Mouse (Mus musculus) ES-Bruce4 (cell line): Measurements from ENCODE around the gene Exoc3. TPM values are rescaled to one million over a fixed set of nuclear protein-coding genes. Genes with fewer than 3 reads are reported as not detected.

Experiments
- H3K27ac ChIP-seq: 2 replicates; pipeline ENCODE4 v1.5.1; 2012; ENCODE audit warnings: low read length, inconsistent platforms; ENCODE audit not compliant: insufficient read depth
- H3K27me3 ChIP-seq: 2 replicates; pipeline ENCODE4 v1.6.1; 2012; ENCODE audit warnings: mild to moderate bottlenecking, low read length, inconsistent platforms; ENCODE audit not compliant: control insufficient read depth, poor library complexity, insufficient read depth, severe bottlenecking
- H3K36me3 ChIP-seq: 2 replicates; pipeline ENCODE4 v1.6.1; 2012; ENCODE audit warnings: inconsistent platforms, mild to moderate bottlenecking, low read length, moderate library complexity; ENCODE audit not compliant: control insufficient read depth, poor library complexity, insufficient read depth, severe bottlenecking
- H3K4me1 ChIP-seq: one replicate; pipeline ENCODE4 v1.8.1; 2011; ENCODE audit warnings: low read length; ENCODE audit not compliant: control insufficient read depth, insufficient read depth
- H3K4me3 ChIP-seq: 2 replicates; pipeline ENCODE4 v1.5.1; 2011; ENCODE audit warnings: low read depth, mild to moderate bottlenecking, low read length
- H3K9ac ChIP-seq: 2 replicates; pipeline ENCODE4 v1.6.1; 2012; ENCODE audit warnings: low read depth, mild to moderate bottlenecking, inconsistent platforms; ENCODE audit not compliant: poor library complexity, severe bottlenecking
- H3K9me3 ChIP-seq: replicated peaks from 2 replicates; pipeline ENCODE4 v1.6.1; 2012; ENCODE audit warnings: mild to moderate bottlenecking, low read length, inconsistent platforms; ENCODE audit not compliant: control insufficient read depth, poor library complexity, insufficient read depth, severe bottlenecking
- CTCF ChIP-seq: IDR thresholded peaks from one replicate; pipeline ENCODE4 v1.8.1; 2011; ENCODE audit warnings: low read depth, low read length
- EP300 ChIP-seq: IDR thresholded peaks from 2 replicates; pipeline ENCODE4 v1.6.1; 2011; ENCODE audit warnings: low read depth, low read length; ENCODE audit not compliant: insufficient read depth
- POLR2A ChIP-seq: IDR thresholded peaks from one replicate; pipeline ENCODE4 v1.8.1; 2011; ENCODE audit warnings: low read length; ENCODE audit not compliant: insufficient read depth
- polyA plus RNA-seq: library from polyadenylated mRNA; stranded (reverse); fragments of >200 nt; gene quantifications from 2 replicates; pipeline ENCODE4 v1.2.4, GENCODE M21; 2011; ENCODE audit warnings: low read depth; ENCODE audit not compliant: missing spikeins, insufficient read depth, insufficient read length

Exoc3 gene
- polyA plus RNA-seq, 1 experiment = 48.9 TPM

- no peak for TF ChIP-seq EP300
- Histone ChIP-seq H3K4me1 (no peaks in the 10 kb centered on the region), H3K9me3 (no peaks in the 10 kb centered on the region), H3K27me3 (no peaks in the 10 kb centered on the region), H3K27ac (no peak overlapping the region), H3K36me3 (no peaks in the 10 kb centered on the region), H3K9ac (no peak overlapping the region), H3K4me3 (no peak overlapping the region)
Observed at GRCm38 (mm10) chr13:74218441-74218840, 9.9 kb upstream of the Exoc3 start.

GRCm38 (mm10) chr13:74208986-74209345, 434 bp upstream of the Exoc3 start:
- H3K36me3 ChIP-seq = no peaks in the 10 kb centered on the region; the same call in 1 of the 2 replicates
- no peaks in the 10 kb centered on the region for H3K27me3 ChIP-seq
- no peaks in the 10 kb centered on the region for H3K4me1 ChIP-seq
- H3K9ac ChIP-seq = peak overlapping the region; percentile 73
- no peaks in the 10 kb centered on the region for H3K9me3 ChIP-seq
- peak overlapping the region; percentile 87 for H3K4me3 ChIP-seq
- H3K27ac ChIP-seq = no peak overlapping the region; the same call in 1 of the 2 replicates
- no peak for TF ChIP-seq POLR2A
- TF ChIP-seq EP300 = no peak
- TF ChIP-seq CTCF = no peak

GRCm38 (mm10) chr13:74196451-74196850, 12.1 kb downstream of the Exoc3 start:
- H3K4me3 ChIP-seq = no peak overlapping the region
- H3K9ac ChIP-seq = no peak overlapping the region
- TF ChIP-seq POLR2A (no peak), CTCF (no peak), EP300 (no peak)
- no peaks in the 10 kb centered on the region for H3K27me3 ChIP-seq
- no peaks in the 10 kb centered on the region for H3K9me3 ChIP-seq
- H3K27ac ChIP-seq = no peak overlapping the region
- peaks cover 9% of the 10 kb centered on the region for H3K36me3 ChIP-seq
- H3K4me1 ChIP-seq = no peaks in the 10 kb centered on the region

GRCm38 (mm10) chr13:74192613-74193012, 15.9 kb downstream of the Exoc3 start:
- Histone ChIP-seq H3K9ac (no peak overlapping the region), H3K36me3 (peaks cover 4% of the 10 kb centered on the region), H3K9me3 (no peaks in the 10 kb centered on the region; the same call in 1 of the 2 replicates), H3K27me3 (no peaks in the 10 kb centered on the region), H3K4me1 (no peaks in the 10 kb centered on the region), H3K27ac (no peak overlapping the region), H3K4me3 (no peak overlapping the region)
- TF ChIP-seq POLR2A = no peak
- peak; percentile 19 for TF ChIP-seq CTCF

- Histone ChIP-seq H3K36me3 (peaks cover 7% of the 10 kb centered on the region), H3K4me1 (no peaks in the 10 kb centered on the region), H3K27me3 (no peaks in the 10 kb centered on the region), H3K9me3 (no peaks in the 10 kb centered on the region), H3K4me3 (no peak overlapping the region), H3K9ac (no peak overlapping the region), H3K27ac (no peak overlapping the region)
- TF ChIP-seq CTCF = no peak
- no peak for TF ChIP-seq EP300
- TF ChIP-seq POLR2A = no peak
Observed at GRCm38 (mm10) chr13:74183011-74183695, 25.4 kb downstream of the Exoc3 start.

GRCm38 (mm10) chr13:74172036-74172435, 36.5 kb downstream of the Exoc3 start:
- H3K36me3 ChIP-seq = peaks cover 11% of the 10 kb centered on the region
- H3K27me3 ChIP-seq = no peaks in the 10 kb centered on the region
- TF ChIP-seq CTCF = no peak
- no peak for TF ChIP-seq EP300
- no peak for TF ChIP-seq POLR2A
- no peak overlapping the region for H3K4me3 ChIP-seq
- no peaks in the 10 kb centered on the region for H3K4me1 ChIP-seq
- no peaks in the 10 kb centered on the region for H3K9me3 ChIP-seq
- no peak overlapping the region for H3K27ac ChIP-seq
- no peak overlapping the region for H3K9ac ChIP-seq
